Mouse (Mus musculus) cerebral cortex, adult 2 months (tissue): ENCODE measurements around the gene Pfdn6.

Experiments used
- WGBS: fragments of 180-500 bp; shearing (Covaris S2); methylation state at CpG from one replicate; pipeline ENCODE4 v1.1.7; 2018; 5-methylcytosine and 5-hydroxymethylcytosine counted together

Pfdn6 gene

DNA sequence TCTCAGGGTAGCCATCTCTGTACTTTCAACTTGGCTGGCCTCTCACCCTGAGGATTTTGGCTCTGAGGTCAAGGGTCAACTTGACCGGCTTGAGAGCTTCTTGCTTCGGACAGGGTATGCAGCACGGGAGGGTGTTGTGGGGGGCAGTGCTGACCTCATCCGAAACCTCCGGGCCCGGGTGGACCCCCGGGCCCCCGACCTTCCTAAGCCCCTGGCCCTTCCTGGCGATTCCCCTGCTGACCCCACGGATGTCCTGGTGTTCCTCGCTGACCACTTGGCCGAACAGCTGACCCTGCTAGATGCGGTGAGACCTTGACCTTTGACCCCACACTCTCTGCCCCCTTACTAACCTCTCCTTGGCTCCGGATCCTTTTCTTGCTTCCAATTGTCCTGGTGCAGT lies 7.7 kb downstream of the Pfdn6 start:
- WGBS = 91% methylated on average over 14 of the region's 14 CpGs

DNA sequence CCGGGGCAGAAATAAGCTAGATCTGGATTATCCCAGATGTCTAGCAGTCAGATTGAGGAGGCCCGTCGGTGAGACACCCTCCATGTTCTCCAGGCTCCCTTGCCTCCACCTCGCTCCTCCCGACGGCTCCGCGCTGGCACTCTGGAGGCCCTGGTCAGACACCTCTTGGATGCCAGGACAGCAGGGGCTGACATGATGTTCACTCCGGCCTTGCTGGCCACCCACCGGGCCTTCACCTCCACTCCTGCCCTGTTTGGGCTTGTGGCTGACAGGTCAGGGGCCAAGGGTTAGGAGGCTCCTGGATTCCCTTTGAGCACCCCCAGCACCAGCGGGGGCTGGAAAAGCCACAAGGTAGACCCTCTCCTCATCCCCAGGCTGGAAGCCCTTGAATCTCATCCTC lies 8.2 kb downstream of the Pfdn6 start:
- 89% methylated on average over 11 of the region's 11 CpGs for WGBS

GRCm38 (mm10) chr17:33931159-33931866 lies 8.8 kb downstream of the Pfdn6 start:
- 45% methylated on average over 18 of the region's 18 CpGs for WGBS

- WGBS = 1% methylated on average over 45 of the region's 45 CpGs
Observed at GRCm38 (mm10) chr17:33930280-33931158, 9.6 kb downstream of the Pfdn6 start.

DNA sequence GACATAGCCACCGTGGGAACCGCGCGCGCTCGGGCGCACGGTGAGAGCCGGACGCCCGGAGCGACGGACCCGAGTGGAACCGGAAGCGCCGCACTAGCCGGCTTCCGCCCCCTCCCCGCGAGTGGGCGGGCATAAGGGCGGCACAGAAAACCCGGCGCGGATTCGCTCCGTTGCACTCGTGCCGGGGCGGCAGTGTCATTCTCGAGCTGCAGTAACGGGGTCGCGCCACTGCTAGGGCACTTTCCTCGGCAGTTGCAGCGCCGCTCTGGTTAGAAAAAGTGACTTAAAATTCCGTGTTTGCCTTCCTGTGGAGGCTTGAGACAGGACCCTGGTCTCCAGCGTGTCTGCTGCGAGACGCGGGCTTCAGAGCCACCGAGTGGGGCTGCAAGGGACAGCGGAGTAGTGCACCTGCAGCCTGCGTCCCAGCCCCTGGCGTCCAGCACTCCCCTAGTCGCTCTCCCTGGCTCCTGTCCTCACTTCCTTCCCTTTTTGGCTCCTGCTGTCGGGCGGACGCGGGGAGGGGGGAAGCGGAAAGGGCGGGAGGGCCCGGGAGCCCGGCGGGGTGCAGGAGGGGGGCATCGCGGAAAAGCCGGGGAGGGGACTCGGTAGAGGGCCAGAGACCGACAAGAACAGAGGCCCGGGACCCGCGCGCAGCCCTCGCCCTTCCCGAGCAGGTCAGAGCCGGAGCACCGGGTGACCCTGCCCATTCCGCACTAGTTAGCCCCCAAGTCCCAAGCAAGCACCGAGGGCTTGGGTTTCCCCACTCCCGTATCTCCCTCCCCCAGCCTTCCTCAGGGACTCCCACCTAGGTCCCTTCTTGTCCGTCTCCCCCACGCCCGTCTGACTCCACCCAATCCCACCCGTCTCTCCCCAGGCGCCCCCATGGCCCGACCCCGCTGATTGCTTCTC lies 10.5 kb downstream of the Pfdn6 start, which contains the start of gene Rgl2:
Rgl2 (plus strand) TSS at position 173 of the 909 bp plus-strand sequence.
- under 1% methylated on average over 80 of the region's 80 CpGs for WGBS

DNA sequence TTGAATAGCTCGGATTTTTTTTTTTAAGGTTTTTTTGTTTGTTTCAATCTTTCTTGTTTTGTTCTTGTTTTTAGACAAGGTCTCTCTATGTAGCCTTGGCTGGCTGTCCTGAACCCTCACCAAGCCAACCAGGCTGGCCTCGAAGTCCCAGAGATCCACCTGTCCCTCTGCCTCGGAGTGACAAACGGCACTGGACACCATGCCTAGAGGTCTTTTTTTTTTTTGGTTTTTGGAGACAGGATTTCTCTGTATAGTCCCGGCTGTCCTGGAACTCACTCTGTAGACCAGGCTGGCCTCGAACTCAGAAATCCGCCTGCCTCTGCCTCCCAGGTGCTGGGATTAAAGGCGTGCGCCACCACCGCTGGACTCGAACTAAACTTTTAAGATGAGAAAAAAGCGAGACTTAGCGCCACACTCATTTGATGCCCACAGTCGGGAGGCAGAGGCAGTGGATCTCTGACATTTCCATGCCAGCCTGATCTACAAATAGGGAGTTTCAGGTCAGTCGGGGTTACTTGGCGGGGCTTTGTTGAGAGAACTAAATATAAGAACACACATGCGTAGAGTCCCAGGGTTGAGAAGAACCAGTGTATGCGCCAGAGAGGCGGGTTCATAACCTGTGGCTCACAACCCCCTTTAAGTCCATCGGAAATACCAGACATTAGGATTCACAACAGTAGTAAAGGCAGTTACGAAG lies 11.7 kb downstream of the Pfdn6 start:
- 56% methylated on average over 21 of the region's 21 CpGs for WGBS

- 66% methylated on average over 17 of the region's 17 CpGs for WGBS
Observed at GRCm38 (mm10) chr17:33926207-33926932, 13.8 kb downstream of the Pfdn6 start.

GRCm38 (mm10) chr17:33925406-33926116 lies 14.6 kb downstream of the Pfdn6 start:
- 80% methylated on average over 21 of the region's 21 CpGs for WGBS

DNA sequence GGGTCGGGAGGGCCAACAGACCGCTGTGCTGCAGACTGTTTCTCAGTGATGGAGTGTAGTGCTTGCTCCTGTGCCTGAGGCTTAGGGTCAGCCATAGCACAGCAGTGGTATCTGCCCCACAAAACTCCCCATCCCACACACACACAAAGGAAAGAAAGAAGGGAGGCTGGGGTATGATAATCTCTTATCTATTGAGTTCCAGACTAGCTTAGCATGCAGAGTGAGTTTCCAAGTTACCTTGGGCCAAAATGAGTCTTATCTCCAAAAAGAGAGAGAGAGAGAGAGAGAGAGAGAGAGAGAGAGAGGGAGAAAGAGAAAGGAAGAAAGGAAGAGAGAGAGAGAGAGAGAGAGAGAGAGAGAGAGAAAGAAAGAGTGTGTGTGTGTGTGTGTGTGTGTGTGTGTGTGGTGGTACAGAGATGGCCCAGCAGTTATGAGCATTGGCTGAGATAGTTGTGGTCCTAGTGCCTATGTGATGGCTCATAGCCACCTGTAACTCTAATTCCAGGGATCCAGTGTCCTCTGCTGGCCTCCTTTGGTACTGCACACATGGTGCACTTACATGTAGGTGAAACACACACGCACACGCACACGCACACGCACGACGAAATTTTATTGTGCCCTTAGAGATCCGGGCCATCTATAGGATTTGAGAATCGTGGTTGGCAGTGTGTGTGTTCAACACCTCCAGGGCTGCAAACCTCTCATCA lies 15.4 kb downstream of the Pfdn6 start:
- 87% methylated on average over 10 of the region's 10 CpGs for WGBS

DNA sequence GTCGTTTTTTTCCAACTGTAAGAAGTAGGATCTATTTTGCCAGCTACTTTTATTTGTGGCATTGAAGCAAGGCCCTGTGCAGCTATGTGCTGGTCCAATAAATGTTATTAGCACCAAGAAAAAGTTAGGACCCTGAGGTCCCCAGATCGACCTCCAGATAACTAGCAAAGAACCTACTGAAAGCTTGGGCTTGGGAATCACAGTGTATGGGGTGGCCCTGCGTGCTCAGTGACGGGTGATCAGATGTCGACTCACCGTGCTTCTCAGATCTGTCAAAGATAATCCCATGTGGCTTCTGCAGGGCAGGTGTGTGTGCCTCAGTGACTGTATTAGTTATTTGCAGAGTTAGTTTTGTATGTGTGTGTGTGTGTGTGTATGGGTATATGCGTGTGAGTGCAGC lies 18.8 kb downstream of the Pfdn6 start:
- WGBS = 91% methylated on average over 7 of the region's 7 CpGs

DNA sequence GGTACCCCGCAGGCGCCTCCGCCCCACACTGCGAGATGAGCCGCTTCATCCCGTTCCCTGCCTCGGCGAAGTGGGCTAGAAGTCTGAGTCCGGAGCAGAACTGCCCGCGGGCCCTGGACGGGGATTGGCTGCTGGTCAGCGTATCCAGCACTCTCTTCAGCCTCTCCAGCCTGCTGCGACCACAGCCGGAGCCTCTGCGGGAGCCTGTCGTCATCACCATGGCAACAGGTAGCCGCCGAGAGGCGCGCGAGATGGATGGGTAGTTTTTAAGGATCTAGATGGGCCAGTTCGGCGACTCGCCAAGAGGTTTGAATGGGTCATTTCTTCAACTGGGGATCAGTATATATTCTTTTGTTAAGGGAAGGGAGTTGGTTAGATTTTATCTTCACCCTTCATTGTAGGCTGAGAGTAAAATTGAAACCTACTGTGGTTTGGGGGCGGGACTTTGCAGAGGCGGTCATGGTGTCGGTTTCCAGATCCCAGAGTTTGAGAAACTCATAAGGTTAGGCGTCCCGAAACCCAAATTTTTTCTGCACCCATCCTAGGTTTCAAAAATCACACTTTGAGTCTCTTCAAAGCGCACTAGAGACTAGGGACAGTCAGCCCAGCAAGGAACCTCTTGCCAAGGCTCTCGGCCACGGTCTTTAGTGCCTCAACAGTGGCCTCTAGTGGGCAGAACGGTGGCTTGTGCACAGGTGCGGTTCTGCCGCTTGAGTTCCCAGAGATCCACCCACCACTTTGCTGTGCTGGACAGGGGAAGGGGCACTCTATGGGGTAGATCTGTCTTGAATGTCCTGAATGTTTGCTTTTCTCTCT lies 19.7 kb downstream of the Pfdn6 start:
- under 1% methylated on average over 36 of the region's 36 CpGs for WGBS

DNA sequence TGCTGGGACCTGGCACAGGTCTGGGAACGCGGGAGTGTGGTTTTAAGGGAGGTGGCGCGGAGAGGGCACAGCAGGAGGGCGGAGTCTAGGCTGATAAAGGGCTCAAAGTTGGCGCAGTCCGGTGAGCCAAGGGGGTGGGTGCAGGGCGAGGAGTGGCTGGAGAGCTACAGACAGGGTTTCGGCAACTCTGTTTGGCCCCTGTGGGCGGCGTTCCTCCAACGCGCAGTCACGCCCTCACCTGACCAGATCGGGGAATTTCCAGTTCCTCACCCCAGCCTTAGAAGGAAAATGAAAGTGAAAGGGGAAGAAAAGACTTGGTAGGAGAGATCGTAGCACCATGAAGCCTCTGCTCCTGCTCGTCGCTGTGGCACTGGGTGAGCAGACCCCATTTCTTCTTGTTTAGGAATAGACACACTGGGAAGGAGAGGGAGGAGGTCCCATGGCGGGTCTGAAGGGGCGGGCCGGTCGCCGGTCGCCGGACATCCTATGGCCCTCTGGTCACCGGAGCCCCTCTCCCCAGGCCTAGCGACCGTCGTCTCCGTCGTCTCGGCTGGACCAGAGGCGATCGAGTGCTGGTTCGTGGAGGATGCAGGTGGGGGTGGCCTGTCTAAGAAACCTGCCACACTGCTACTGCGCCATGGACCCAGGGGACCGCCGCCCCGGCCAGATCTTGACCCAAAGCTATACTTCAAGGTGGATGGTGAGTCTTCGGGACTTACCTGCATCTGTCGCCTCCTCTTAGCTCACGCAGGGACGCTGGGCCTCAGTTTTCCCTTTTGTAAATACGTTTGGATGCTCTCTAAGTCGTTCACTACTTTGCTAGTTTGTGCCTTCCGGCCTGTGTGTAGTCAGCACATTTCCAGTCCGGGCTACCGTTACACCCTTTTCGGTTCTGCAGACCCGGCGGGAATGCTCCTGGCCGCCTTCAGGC lies 20.5 kb downstream of the Pfdn6 start:
- under 1% methylated on average over 52 of the region's 52 CpGs for WGBS

DNA sequence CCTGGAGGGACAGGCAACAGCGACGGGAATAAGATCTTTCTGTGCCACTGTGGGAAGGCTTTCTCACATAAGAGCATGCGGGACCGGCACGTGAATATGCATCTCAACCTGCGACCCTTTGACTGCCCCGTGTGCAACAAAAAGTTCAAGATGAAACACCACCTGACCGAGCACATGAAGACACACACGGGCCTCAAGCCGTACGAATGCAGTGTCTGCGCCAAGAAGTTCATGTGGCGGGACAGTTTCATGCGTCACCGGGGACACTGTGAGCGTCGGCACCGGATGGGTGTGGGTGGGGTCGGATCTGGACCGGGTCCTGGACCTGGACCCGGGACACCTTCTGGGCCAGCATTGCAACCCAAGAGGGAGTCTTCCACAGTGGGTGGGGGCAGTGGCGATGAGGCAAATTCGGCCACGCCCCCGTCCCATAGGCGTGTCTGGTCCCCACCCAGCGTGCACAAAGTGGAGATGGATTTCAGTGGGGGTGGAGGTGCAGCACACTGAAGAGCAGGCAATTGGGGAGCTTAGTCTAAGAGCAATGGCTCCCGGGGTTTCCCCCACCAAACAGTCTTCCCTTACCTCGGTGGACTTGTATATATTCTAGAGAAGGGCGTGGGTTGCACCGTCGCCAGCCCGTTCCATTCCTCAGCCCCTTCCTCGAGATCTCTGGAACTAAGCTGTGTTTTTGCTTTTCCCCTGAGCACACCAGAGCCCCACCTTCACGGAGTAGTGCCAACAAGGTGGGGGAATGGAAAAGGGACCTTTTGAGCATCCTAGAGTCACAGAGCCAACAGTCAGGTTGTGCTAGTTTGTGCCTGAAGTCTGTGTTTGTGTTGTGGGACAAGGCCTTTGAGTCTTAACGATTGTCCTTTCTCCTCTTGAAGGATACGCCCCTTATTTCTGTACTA lies 21.6 kb downstream of the Pfdn6 start:
- WGBS = 65% methylated on average over 37 of the region's 37 CpGs

DNA sequence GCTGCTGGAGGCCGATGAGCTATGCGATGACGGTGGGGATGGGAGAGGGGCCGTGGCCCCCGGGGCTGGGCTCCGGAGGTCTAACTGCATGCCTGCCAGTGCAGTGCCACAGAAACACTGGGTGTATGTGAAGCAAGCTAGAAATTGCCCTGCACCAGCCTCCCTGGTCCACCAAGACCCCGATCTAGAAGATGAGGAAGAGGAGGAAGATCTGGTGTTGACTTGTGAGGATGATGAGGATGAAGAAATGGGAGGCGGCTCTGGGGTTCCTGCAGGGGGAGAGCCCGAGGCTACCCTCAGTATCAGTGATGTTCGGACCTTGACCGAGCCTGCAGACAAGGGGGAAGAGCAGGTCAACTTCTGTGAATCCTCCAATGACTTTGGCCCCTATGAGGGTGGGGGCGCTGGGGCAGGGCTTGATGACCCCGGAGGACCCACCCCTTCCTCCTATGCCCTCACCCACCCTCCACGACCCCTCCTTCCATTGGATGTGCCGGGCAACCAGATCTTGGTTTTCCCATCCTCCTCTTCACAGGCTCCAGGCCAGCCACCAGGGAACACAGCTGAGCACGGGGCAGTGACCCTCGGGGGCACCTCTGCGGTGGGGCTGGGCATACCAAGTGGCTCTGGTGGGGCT lies 22.4 kb downstream of the Pfdn6 start:
- 82% methylated on average over 18 of the region's 18 CpGs for WGBS

- 71% methylated on average over 31 of the region's 31 CpGs for WGBS
Observed at GRCm38 (mm10) chr17:33916847-33917655, 23.1 kb downstream of the Pfdn6 start.
